In genomic region chr3:32698228-32698863, GRCm38 (mm10) we compare ENCODE assay signal across 8 mouse cellular contexts. TPM values are rescaled to one million over a fixed set of nuclear protein-coding genes. Genes with fewer than 3 reads are reported as not detected.
DNase-seq lines count a peak whose midpoint lies in the region; ATAC-seq lines count a peak whose summit lies in the region.

No protein-coding gene starts in this region.

- H3K4me2 ChIP-seq in hindbrain, embryonic 14.5 days (replicated peaks): no peak overlapping the region

- no peak overlapping the region for H3K27ac ChIP-seq in hindbrain, embryonic 14.5 days

- 38% methylated on average over 7 of the region's 7 CpGs for WGBS in hindbrain, embryonic 14.5 days

- peak; percentile 99 for ATAC-seq in frontal cortex, adult (ENCODE audit: low TSS enrichment)
- peak; percentile 90 for ATAC-seq in hindbrain, embryonic 14.5 days (ENCODE audit: low FRiP score)

- H3K36me3 ChIP-seq in hindbrain, embryonic 14.5 days (replicated peaks; ENCODE audit: control insufficient read depth, insufficient read depth): no peaks in the 10 kb centered on the region

- H3K4me3 ChIP-seq in hindbrain, embryonic 14.5 days (replicated peaks; ENCODE audit: low read length): no peak overlapping the region

- no peaks in the 10 kb centered on the region for H3K4me1 ChIP-seq in hindbrain, embryonic 14.5 days (replicated peaks; ENCODE audit: control insufficient read depth, insufficient read depth, low read length)

- DNase-seq in MEL-GATA-1-ER (ENCODE audit: extremely low read depth, low read depth): peak; percentile 84
- DNase-seq in cerebellum, adult 11 months: peak; percentile 58
- peak; percentile 92 for DNase-seq in hindbrain, embryonic 14.5 days (ENCODE audit: low spot score)
- DNase-seq in layer of hippocampus, postnatal 36 days: peak; percentile 90 to 91
- peak; percentile 88 for DNase-seq in lung, postnatal 25 days (ENCODE audit: low spot score)
- DNase-seq in retina, postnatal 7 days (ENCODE audit: low read depth, low spot score): peak; percentile 69
- peak; percentile 93 for DNase-seq in thymus, postnatal 4 days

- H3K9ac ChIP-seq in hindbrain, embryonic 14.5 days: no peak overlapping the region

- no peaks in the 10 kb centered on the region for H3K9me3 ChIP-seq in hindbrain, embryonic 14.5 days (ENCODE audit: control insufficient read depth, low read length)

- H3K27me3 ChIP-seq in hindbrain, embryonic 14.5 days (ENCODE audit: control insufficient read depth, insufficient read depth, low read length): no peaks in the 10 kb centered on the region

RNA-seq across cellular contexts. Expression of gene Actl6a, which starts 7.8 kb away (rescaled TPM):
- polyA plus RNA-seq in hindbrain, embryonic 14.5 days (2014; fragmentation: Nextera tagmentation; extraction: Ambion mirVana): 58.7 and 63.9 TPM in 2 replicates
- total RNA-seq in layer of hippocampus, postnatal 36 days (2021): 10 to 100 TPM; 18.0 to 21.4 TPM

RNA-seq across cellular contexts. Expression of gene Ndufb5, which starts 38.4 kb away (rescaled TPM):
- polyA plus RNA-seq in hindbrain, embryonic 14.5 days (2014; fragmentation: Nextera tagmentation; extraction: Ambion mirVana): 336 and 395 TPM in 2 replicates
- 100 to 1,000 TPM; 193 to 207 TPM for total RNA-seq in layer of hippocampus, postnatal 36 days (2021)

RNA-seq across cellular contexts. Expression of gene Mrpl47, which starts 39.1 kb away (rescaled TPM):
- polyA plus RNA-seq in hindbrain, embryonic 14.5 days (2014; fragmentation: Nextera tagmentation; extraction: Ambion mirVana): 28.8 and 33.2 TPM in 2 replicates
- 10 to 100 TPM; 19.3 to 20.6 TPM for total RNA-seq in layer of hippocampus, postnatal 36 days (2021)
